ENCODE assay signal across 9 mouse cellular contexts in genomic region chr3:120731287-120731686, GRCm38 (mm10).
DNase-seq lines count a peak whose midpoint lies in the region; ATAC-seq lines count a peak whose summit lies in the region.
"Had no signal": no experiment of that assay in that cellular context is flagged by ENCODE, and none has a peak within 500 bp of the region (broad histone marks: within the 10 kb centered on the region; RNA-seq: fewer than 3 reads in every experiment).

No protein-coding gene starts in this region.

- H3K27ac ChIP-seq in neural tube, embryonic 11.5 days (ENCODE audit: low read depth, low read length) = no peak overlapping the region
- H3K27ac ChIP-seq: heart, embryonic 15.5 days had no signal

- no peaks in the 10 kb centered on the region for H3K4me1 ChIP-seq in neural tube, embryonic 11.5 days (ENCODE audit: control insufficient read depth, insufficient read depth, low read length)
- H3K4me1 ChIP-seq: heart, embryonic 15.5 days had no signal

- no peaks in the 10 kb centered on the region for H3K36me3 ChIP-seq in neural tube, embryonic 11.5 days (ENCODE audit: control insufficient read depth, insufficient read depth, low read length)
- H3K36me3 ChIP-seq: heart, embryonic 15.5 days had no signal

- 70% methylated on average over 9 of the region's 9 CpGs for WGBS in neural tube, embryonic 11.5 days

- no peak overlapping the region for H3K9ac ChIP-seq in neural tube, embryonic 11.5 days (ENCODE audit: low read length)
- H3K9ac ChIP-seq: heart, embryonic 15.5 days had no signal

- 0 out of 2 replicates have a peak, but pooled peaks have one; percentile 27 for ATAC-seq in neural tube, embryonic 11.5 days (ENCODE audit: insufficient read depth, low FRiP score, low TSS enrichment)
- no peak for ATAC-seq in megakaryocyte progenitor cell, adult 5-6 weeks (replicated peaks; ENCODE audit: poor library complexity)

- no peak overlapping the region for H3K4me3 ChIP-seq in neural tube, embryonic 11.5 days (ENCODE audit: low read depth, low read length)
- H3K4me3 ChIP-seq: heart, embryonic 15.5 days; myocyte had no signal

- no peak for DNase-seq in neural tube, embryonic 11.5 days (ENCODE audit: low spot score)
- DNase-seq in neural tube, embryonic 10.5 days (ENCODE audit: extremely low spot score, low spot score) = no peak
- DNase-seq in cerebellum, postnatal 25 days = peak; percentile 69 to 72
- DNase-seq in forelimb bud, embryonic 11.5 days (ENCODE audit: low read depth, low spot score) = peak; percentile 25
- no peak for DNase-seq in thymus, postnatal 25 days
- DNase-seq in thymus, postnatal 0 days (ENCODE audit: low spot score) = no peak

- no peaks in the 10 kb centered on the region for H3K27me3 ChIP-seq in neural tube, embryonic 11.5 days (ENCODE audit: control insufficient read depth, insufficient read depth, low read length)
- H3K27me3 ChIP-seq: heart, embryonic 15.5 days had no signal

- H3K4me2 ChIP-seq in neural tube, embryonic 11.5 days (ENCODE audit: low read depth) = no peak overlapping the region
- H3K4me2 ChIP-seq: heart, embryonic 15.5 days had no signal

- H3K9me3 ChIP-seq in neural tube, embryonic 11.5 days (ENCODE audit: control insufficient read depth, low read length) = no peaks in the 10 kb centered on the region
- H3K9me3 ChIP-seq: heart, embryonic 15.5 days had no signal

Comparison
In these comparisons a context has a peak if more than half of its experiments do, and no peak if none do; other contexts are left out.
1. DNase-seq: peak in cerebellum, postnatal 25 days (2 of 2) and forelimb bud, embryonic 11.5 days (single experiment); none in neural tube, embryonic 11.5 days (single experiment), neural tube, embryonic 10.5 days (single experiment), thymus, postnatal 25 days (single experiment) and thymus, postnatal 0 days (single experiment).